Mouse (Mus musculus) limb, embryonic 10.5 days (tissue): Measurements from ENCODE around the gene Cry2. TPM values are rescaled to one million over a fixed set of nuclear protein-coding genes. Genes with fewer than 3 reads are reported as not detected.

Source experiments
- DNase-seq: peaks from one replicate; pipeline ENCODE4 v3.0.0-alpha.2; 2017; ENCODE audit warnings: low spot score
- H3K27ac ChIP-seq: fragments of 300-500 bp; sonication (generic); 2 replicates; pipeline ENCODE4 v1.5.1; 2016; ENCODE audit warnings: mild to moderate bottlenecking
- H3K27me3 ChIP-seq: fragments of 300-500 bp; sonication (generic); 2 replicates; pipeline ENCODE4 v1.6.1; 2016; ENCODE audit warnings: low read depth, mild to moderate bottlenecking; ENCODE audit not compliant: poor library complexity, severe bottlenecking
- H3K36me3 ChIP-seq: fragments of 300-500 bp; sonication (generic); 2 replicates; pipeline ENCODE4 v1.6.1; 2016; ENCODE audit warnings: mild to moderate bottlenecking, moderate library complexity
- H3K4me1 ChIP-seq: fragments of 300-500 bp; sonication (generic); 2 replicates; pipeline ENCODE4 v1.6.1; 2016
- H3K4me3 ChIP-seq: fragments of 300-500 bp; sonication (generic); 2 replicates; pipeline ENCODE4 v1.5.1; 2016; ENCODE audit warnings: mild to moderate bottlenecking, moderate library complexity
- H3K9me3 ChIP-seq: fragments of 300-500 bp; sonication (generic); replicated peaks from 2 replicates; pipeline ENCODE4 v1.6.1; 2016; ENCODE audit warnings: mild to moderate bottlenecking
- WGBS: fragments of 180-500 bp; shearing (Covaris S2); methylation state at CpG from one replicate; pipeline ENCODE4 v1.1.7; 2016; 5-methylcytosine and 5-hydroxymethylcytosine counted together
- polyA plus RNA-seq: library from polyadenylated mRNA; unstranded; fragments of >200 nt; fragmentation: Nextera tagmentation; extraction: Ambion mirVana; gene quantifications from 2 replicates; pipeline ENCODE4 v1.2.1, GENCODE M21; 2016

Cry2 gene
- polyA plus RNA-seq, 1 experiment from 2014 or later = 25.2 TPM

GRCm38 (mm10) chr2:92438567-92438966 is 4.7 kb upstream of the Cry2 start:
- Histone ChIP-seq H3K36me3 (no peaks in the 10 kb centered on the region), H3K4me1 (peaks cover 11% of the 10 kb centered on the region), H3K27ac (no peak overlapping the region), H3K27me3 (0 out of 2 replicates have a peak, but pooled peaks cover 10% of the 10 kb centered on the region), H3K9me3 (no peaks in the 10 kb centered on the region), H3K4me3 (no peak overlapping the region)
- DNase-seq = no peak
- WGBS = 71% methylated on average over 3 of the region's 3 CpGs

GRCm38 (mm10) chr2:92437875-92438274 is 4.0 kb upstream of the Cry2 start:
- no peaks in the 10 kb centered on the region for H3K36me3 ChIP-seq
- under 1% methylated on average over 5 of the region's 5 CpGs for WGBS

GRCm38 (mm10) chr2:92437366-92437765 is 3.5 kb upstream of the Cry2 start:
- no peaks in the 10 kb centered on the region for H3K36me3 ChIP-seq
- no peak overlapping the region for H3K27ac ChIP-seq
- H3K27me3 ChIP-seq = 0 out of 2 replicates have a peak, but pooled peaks cover 10% of the 10 kb centered on the region
- no peak for DNase-seq
- no peaks in the 10 kb centered on the region for H3K9me3 ChIP-seq
- H3K4me3 ChIP-seq = no peak overlapping the region
- WGBS = 89% methylated on average over 4 of the region's 4 CpGs
- peaks cover 23% of the 10 kb centered on the region for H3K4me1 ChIP-seq

More at GRCm38 (mm10) chr2:92437875-92438274, 4.0 kb upstream of the Cry2 start:
- peaks cover 17% of the 10 kb centered on the region for H3K4me1 ChIP-seq
- H3K27ac ChIP-seq = no peak overlapping the region
- peak; percentile 85 for DNase-seq
- H3K27me3 ChIP-seq = 0 out of 2 replicates have a peak, but pooled peaks cover 10% of the 10 kb centered on the region
- no peaks in the 10 kb centered on the region for H3K9me3 ChIP-seq
- H3K4me3 ChIP-seq = 0 out of 2 replicates have a peak overlapping the region, but pooled peaks have one; percentile 10

GRCm38 (mm10) chr2:92435023-92435422 is 1.2 kb upstream of the Cry2 start:
- Histone ChIP-seq H3K4me1 (peaks cover 39% of the 10 kb centered on the region), H3K9me3 (no peaks in the 10 kb centered on the region), H3K27ac (no peak overlapping the region), H3K4me3 (no peak overlapping the region; the same call in 1 of the 2 replicates), H3K36me3 (no peaks in the 10 kb centered on the region), H3K27me3 (0 out of 2 replicates have a peak, but pooled peaks cover 3% of the 10 kb centered on the region)
- no peak for DNase-seq
- WGBS = 66% methylated on average over 6 of the region's 6 CpGs

GRCm38 (mm10) chr2:92434375-92434745 is 517 bp upstream of the Cry2 start:
- peak overlapping the region; percentile 82; the same call in 1 of the 2 replicates for H3K27ac ChIP-seq
- no peak for DNase-seq
- no peaks in the 10 kb centered on the region for H3K36me3 ChIP-seq
- H3K9me3 ChIP-seq = no peaks in the 10 kb centered on the region
- peak overlapping the region; percentile 74 for H3K4me3 ChIP-seq
- H3K4me1 ChIP-seq = peaks cover 39% of the 10 kb centered on the region
- 13% methylated on average over 12 of the region's 12 CpGs for WGBS
- no peaks in the 10 kb centered on the region for H3K27me3 ChIP-seq

GRCm38 (mm10) chr2:92432299-92433295 is 1.2 kb downstream of the Cry2 start:
- WGBS = 65% methylated on average over 17 of the region's 17 CpGs
- Histone ChIP-seq H3K4me1 (peaks cover 44% of the 10 kb centered on the region), H3K27ac (no peak overlapping the region)

GRCm38 (mm10) chr2:92431611-92432179 is 2.1 kb downstream of the Cry2 start:
- Histone ChIP-seq H3K27me3 (no peaks in the 10 kb centered on the region), H3K4me3 (peak overlapping the region; percentile 22; the same call in 1 of the 2 replicates), H3K27ac (no peak overlapping the region), H3K4me1 (peaks cover 44% of the 10 kb centered on the region), H3K9me3 (no peaks in the 10 kb centered on the region), H3K36me3 (peaks cover 2% of the 10 kb centered on the region; the same call in 1 of the 2 replicates)
- no peak for DNase-seq
- WGBS = 45% methylated on average over 11 of the region's 11 CpGs

More at GRCm38 (mm10) chr2:92432299-92433295, 1.2 kb downstream of the Cry2 start:
- Histone ChIP-seq H3K4me3 (peak overlapping the region; percentile 74), H3K9me3 (no peaks in the 10 kb centered on the region), H3K36me3 (no peaks in the 10 kb centered on the region), H3K27me3 (no peaks in the 10 kb centered on the region)
- no peak for DNase-seq

- DNase-seq = no peak
- H3K4me3 ChIP-seq = peak overlapping the region; percentile 22; the same call in 1 of the 2 replicates
Measured at GRCm38 (mm10) chr2:92430723-92431541, 2.9 kb downstream of the Cry2 start.

GRCm38 (mm10) chr2:92430089-92430488 is 3.8 kb downstream of the Cry2 start:
- H3K27ac ChIP-seq = no peak overlapping the region
- WGBS = 82% methylated on average over 2 of the region's 2 CpGs

More at GRCm38 (mm10) chr2:92430723-92431541, 2.9 kb downstream of the Cry2 start:
- no peak overlapping the region for H3K27ac ChIP-seq
- WGBS = 73% methylated on average over 21 of the region's 21 CpGs
- peaks cover 44% of the 10 kb centered on the region for H3K4me1 ChIP-seq
- H3K36me3 ChIP-seq = peaks cover 9% of the 10 kb centered on the region
- H3K9me3 ChIP-seq = no peaks in the 10 kb centered on the region
- no peaks in the 10 kb centered on the region for H3K27me3 ChIP-seq

GRCm38 (mm10) chr2:92427882-92428281 is 6.0 kb downstream of the Cry2 start:
- WGBS = 72% methylated on average over 6 of the region's 6 CpGs
- Histone ChIP-seq H3K36me3 (peaks cover 39% of the 10 kb centered on the region), H3K27me3 (no peaks in the 10 kb centered on the region), H3K4me1 (peaks cover 29% of the 10 kb centered on the region), H3K4me3 (no peak overlapping the region), H3K9me3 (no peaks in the 10 kb centered on the region), H3K27ac (no peak overlapping the region)
- DNase-seq = no peak

More at GRCm38 (mm10) chr2:92430089-92430488, 3.8 kb downstream of the Cry2 start:
- Histone ChIP-seq H3K4me3 (no peak overlapping the region), H3K9me3 (no peaks in the 10 kb centered on the region), H3K36me3 (peaks cover 17% of the 10 kb centered on the region), H3K4me1 (peaks cover 44% of the 10 kb centered on the region), H3K27me3 (no peaks in the 10 kb centered on the region)
- DNase-seq = no peak

- no peak for DNase-seq
- H3K9me3 ChIP-seq = no peaks in the 10 kb centered on the region
- peaks cover 14% of the 10 kb centered on the region for H3K4me1 ChIP-seq
- no peak overlapping the region for H3K27ac ChIP-seq
- peaks cover 53% of the 10 kb centered on the region for H3K36me3 ChIP-seq
- H3K4me3 ChIP-seq = no peak overlapping the region
- WGBS = 93% methylated on average over 3 of the region's 3 CpGs
- no peaks in the 10 kb centered on the region for H3K27me3 ChIP-seq
Measured at GRCm38 (mm10) chr2:92426426-92426825, 7.4 kb downstream of the Cry2 start.

GRCm38 (mm10) chr2:92425366-92425765 is 8.5 kb downstream of the Cry2 start:
- H3K27ac ChIP-seq = no peak overlapping the region
- DNase-seq = no peak
- 89% methylated on average over 4 of the region's 4 CpGs for WGBS
- no peaks in the 10 kb centered on the region for H3K9me3 ChIP-seq
- peaks cover 64% of the 10 kb centered on the region for H3K36me3 ChIP-seq
- peaks cover 7% of the 10 kb centered on the region; the same call in 1 of the 2 replicates for H3K4me1 ChIP-seq
- no peak overlapping the region for H3K4me3 ChIP-seq
- H3K27me3 ChIP-seq = no peaks in the 10 kb centered on the region
